Comparison of ENCODE assay signal across 27 mouse cellular contexts in genomic region chr4:136004107-136004675, GRCm38 (mm10). TPM values are rescaled to one million over a fixed set of nuclear protein-coding genes. Genes with fewer than 3 reads are reported as not detected.
A peak's percentile ranks its signal among the peaks of the same experiment; 100 is the strongest.
DNase-seq lines count a peak whose midpoint lies in the region; ATAC-seq lines count a peak whose summit lies in the region.
"Had no signal": no experiment of that assay in that cellular context is flagged by ENCODE, and none has a peak within 500 bp of the region (broad histone marks: within the 10 kb centered on the region; RNA-seq: fewer than 3 reads in every experiment).

No protein-coding gene starts in this region.

- no peak overlapping the region for H3K9ac ChIP-seq in heart, embryonic 15.5 days
- H3K9ac ChIP-seq: embryonic facial prominence, embryonic 13.5 days; forebrain, postnatal 0 days; heart, embryonic 13.5 days; hindbrain, embryonic 13.5 days; intestine, embryonic 15.5 days had no signal

- no peak for ATAC-seq in heart, embryonic 15.5 days (replicated peaks; ENCODE audit: insufficient number of reproducible peaks, insufficient read depth, low FRiP score, low read depth)
- ATAC-seq in megakaryocyte progenitor cell, adult 5-6 weeks (replicated peaks; ENCODE audit: poor library complexity): peak; percentile 63; the same call in 1 of the 2 replicates
- ATAC-seq: activated CD4-positive, CD25-positive, alpha-beta regulatory T cell, adult 4 months; CD4-positive, CD25-positive, alpha-beta regulatory T cell, adult 4 months; forebrain, embryonic 14.5 days; forebrain, postnatal 0 days; hindbrain, embryonic 16.5 days; intestine, embryonic 15.5 days had no signal

- no peak overlapping the region for H3K4me3 ChIP-seq in heart, embryonic 15.5 days
- H3K4me3 ChIP-seq: embryonic facial prominence, embryonic 10.5 days; embryonic facial prominence, embryonic 13.5 days; gastrocnemius, adult 2 months; heart, embryonic 13.5 days; hindbrain, embryonic 10.5 days; hindbrain, embryonic 13.5 days; intestine, embryonic 15.5 days had no signal

- H3K27ac ChIP-seq in heart, embryonic 15.5 days: 0 out of 2 replicates have a peak overlapping the region, but pooled peaks have one; percentile 2
- H3K27ac ChIP-seq: embryonic facial prominence, embryonic 10.5 days; embryonic facial prominence, embryonic 13.5 days; gastrocnemius, adult 2 months; heart, embryonic 13.5 days; hindbrain, embryonic 10.5 days; hindbrain, embryonic 13.5 days; intestine, embryonic 15.5 days had no signal

- DNase-seq in adrenal gland, postnatal 10 days: peak; percentile 39
- no peak for DNase-seq in adrenal gland, adult 8-10 months
- DNase-seq in heart, adult 18-20 months: no peak
- peak; percentile 43 to 49 for DNase-seq in adrenal gland, postnatal 36 days
- no peak for DNase-seq in kidney, postnatal 36 days
- no peak for DNase-seq in layer of hippocampus, adult 9-10 months (ENCODE audit: low spot score)
- DNase-seq: cerebellum, adult 11-12 months; cerebellum, adult 8-10 months; cerebellum, postnatal 10 days; cerebellum, postnatal 36 days; embryo, embryonic 11 days; forebrain, postnatal 0 days; gastrocnemius, adult 2 months; gastrocnemius, postnatal 14 days; heart, adult 11 months had no signal

- peaks cover 2% of the 10 kb centered on the region; the same call in 1 of the 2 replicates for H3K4me1 ChIP-seq in heart, embryonic 15.5 days (replicated peaks)
- H3K4me1 ChIP-seq: embryonic facial prominence, embryonic 10.5 days; embryonic facial prominence, embryonic 13.5 days; heart, embryonic 13.5 days; hindbrain, embryonic 10.5 days; hindbrain, embryonic 13.5 days; intestine, embryonic 15.5 days had no signal

- H3K9me3 ChIP-seq in heart, embryonic 15.5 days (replicated peaks): no peaks in the 10 kb centered on the region
- H3K9me3 ChIP-seq: embryonic facial prominence, embryonic 10.5 days; embryonic facial prominence, embryonic 13.5 days; heart, embryonic 13.5 days; hindbrain, embryonic 10.5 days; hindbrain, embryonic 13.5 days; intestine, embryonic 15.5 days had no signal

- H3K36me3 ChIP-seq in heart, embryonic 15.5 days: peaks cover 66% of the 10 kb centered on the region

- H3K4me2 ChIP-seq in heart, embryonic 15.5 days: no peak overlapping the region
- H3K4me2 ChIP-seq: embryonic facial prominence, embryonic 13.5 days; heart, embryonic 13.5 days; hindbrain, embryonic 13.5 days; intestine, embryonic 15.5 days had no signal

- H3K27me3 ChIP-seq in heart, embryonic 15.5 days: no peaks in the 10 kb centered on the region
- H3K27me3 ChIP-seq: embryonic facial prominence, embryonic 13.5 days; heart, embryonic 13.5 days; hindbrain, embryonic 13.5 days; intestine, embryonic 15.5 days had no signal

- WGBS in heart, embryonic 15.5 days: 74% methylated on average over 5 of the region's 5 CpGs

RNA-seq across cellular contexts. Expression of gene Pithd1, which starts 17.1 kb away (rescaled TPM):
- total RNA-seq in adrenal gland, postnatal 10 days (2021): 10 to 100 TPM; 27.0 to 33.5 TPM
- total RNA-seq in adrenal gland, adult 8-10 months (2022): 10 to 100 TPM; 31.8 to 51.8 (median 40.4) TPM
- 34.0 and 57.7 TPM in 2 replicates for polyA plus RNA-seq in heart, embryonic 15.5 days (2015; fragmentation: Nextera tagmentation; extraction: Ambion mirVana)
- 10 to 100 TPM; 22.1 to 25.1 TPM for total RNA-seq in heart, adult 18-20 months (2021)
- total RNA-seq in adrenal gland, postnatal 36 days (2021): 10 to 100 TPM; 28.9 to 34.2 TPM
- total RNA-seq in megakaryocyte progenitor cell, adult 5-6 weeks (2015): 19.8 and 22.7 TPM in 2 replicates
- 18.3 and 31.5 TPM in 2 replicates for total RNA-seq in megakaryocyte progenitor cell, adult 5-6 weeks (2017)

RNA-seq across cellular contexts. Expression of gene Eloa, which starts 17.4 kb away (rescaled TPM):
- total RNA-seq in adrenal gland, postnatal 10 days (2021): 10 to 100 TPM; 40.5 to 41.8 TPM
- 10 to 100 TPM; 38.6 to 44.8 (median 43.9) TPM for total RNA-seq in adrenal gland, adult 8-10 months (2022)
- polyA plus RNA-seq in heart, embryonic 15.5 days (2015; fragmentation: Nextera tagmentation; extraction: Ambion mirVana): 27.3 and 31.4 TPM in 2 replicates
- 10 to 100 TPM; 33.8 to 34.4 TPM for total RNA-seq in heart, adult 18-20 months (2021)
- 10 to 100 TPM; 42.1 to 44.6 TPM for total RNA-seq in adrenal gland, postnatal 36 days (2021)
- 55.2 and 58.2 TPM in 2 replicates for total RNA-seq in megakaryocyte progenitor cell, adult 5-6 weeks (2015)
- 50.3 and 56.8 TPM in 2 replicates for total RNA-seq in megakaryocyte progenitor cell, adult 5-6 weeks (2017)

RNA-seq across cellular contexts. Expression of gene Lypla2, which starts 31.8 kb away (rescaled TPM):
- 10 to 100 TPM; 57.1 to 57.9 TPM for total RNA-seq in adrenal gland, postnatal 10 days (2021)
- 10 to 100 TPM; 79.7 to 84.5 (median 81.6) TPM for total RNA-seq in adrenal gland, adult 8-10 months (2022)
- polyA plus RNA-seq in heart, embryonic 15.5 days (2015; fragmentation: Nextera tagmentation; extraction: Ambion mirVana): 59.6 and 79.0 TPM in 2 replicates
- total RNA-seq in heart, adult 18-20 months (2021): 10 to 100 TPM; 36.6 to 37.8 TPM
- 10 to 100 TPM; 68.0 to 77.0 TPM for total RNA-seq in adrenal gland, postnatal 36 days (2021)
- 37.2 and 42.6 TPM in 2 replicates for total RNA-seq in megakaryocyte progenitor cell, adult 5-6 weeks (2015)
- 15.7 and 21.9 TPM in 2 replicates for total RNA-seq in megakaryocyte progenitor cell, adult 5-6 weeks (2017)

RNA-seq across cellular contexts. Expression of gene Gale, which starts 40.7 kb away (rescaled TPM):
- 10 to 100 TPM; 22.0 to 23.1 TPM for total RNA-seq in adrenal gland, postnatal 10 days (2021)
- total RNA-seq in adrenal gland, adult 8-10 months (2022): 10 to 100 TPM; 12.5 to 23.3 (median 22.5) TPM
- 17.6 and 24.8 TPM in 2 replicates for polyA plus RNA-seq in heart, embryonic 15.5 days (2015; fragmentation: Nextera tagmentation; extraction: Ambion mirVana)
- 1 to 10 TPM; 1.8 to 2.7 TPM for total RNA-seq in heart, adult 18-20 months (2021)
- total RNA-seq in adrenal gland, postnatal 36 days (2021): 10 to 100 TPM; 13.5 to 24.0 TPM
- total RNA-seq in megakaryocyte progenitor cell, adult 5-6 weeks (2015): 4.4 and 5.2 TPM in 2 replicates
- 2.2 and 4.7 TPM in 2 replicates for total RNA-seq in megakaryocyte progenitor cell, adult 5-6 weeks (2017)

RNA-seq across cellular contexts. Expression of gene Rpl11, which starts 49.0 kb away (rescaled TPM):
- 100 to 1,000 TPM; 633 to 663 TPM for total RNA-seq in adrenal gland, postnatal 10 days (2021)
- 100 to 1,000 TPM; 326 to 545 (median 424) TPM for total RNA-seq in adrenal gland, adult 8-10 months (2022)
- polyA plus RNA-seq in heart, embryonic 15.5 days (2015; fragmentation: Nextera tagmentation; extraction: Ambion mirVana): 236 and 245 TPM in 2 replicates
- 100 to 1,000 TPM; 285 to 315 TPM for total RNA-seq in heart, adult 18-20 months (2021)
- 100 to 1,000 TPM; 522 to 588 TPM for total RNA-seq in adrenal gland, postnatal 36 days (2021)
- 1,572 and 1,580 TPM in 2 replicates for total RNA-seq in megakaryocyte progenitor cell, adult 5-6 weeks (2015)
- total RNA-seq in megakaryocyte progenitor cell, adult 5-6 weeks (2017): 841 and 996 TPM in 2 replicates

Comparison
In these comparisons a context has a peak if more than half of its experiments do, and no peak if none do; other contexts are left out.
1. DNase-seq: peak in adrenal gland, postnatal 10 days (single experiment) and adrenal gland, postnatal 36 days (2 of 2); none in adrenal gland, adult 8-10 months (single experiment), heart, adult 18-20 months (0 of 2), kidney, postnatal 36 days (0 of 2) and layer of hippocampus, adult 9-10 months (single experiment).